Mouse (Mus musculus) ES-E14 (cell line): ENCODE results near the gene Arhgef18. TPM values are rescaled to one million over a fixed set of nuclear protein-coding genes. Genes with fewer than 3 reads are reported as not detected.

Experiments used
- DNase-seq: peaks from one replicate; pipeline ENCODE4 v3.0.0-alpha.2; 2013; ENCODE audit warnings: low read depth, low spot score
- H3K27ac ChIP-seq: 2 replicates; pipeline ENCODE4 v1.5.1; 2012; ENCODE audit warnings: low read depth, mild to moderate bottlenecking, low read length, moderate library complexity, mixed read lengths; ENCODE audit not compliant: poor library complexity, insufficient read depth, severe bottlenecking
- H3K36me3 ChIP-seq: 2 replicates; pipeline ENCODE4 v1.6.1; 2012; ENCODE audit warnings: mild to moderate bottlenecking, low read length, moderate library complexity, mixed read lengths; ENCODE audit not compliant: control insufficient read depth, poor library complexity, insufficient read depth, severe bottlenecking
- H3K4me1 ChIP-seq, 2 experiments: fragments of 150-350 bp in 1 of 2; sonication (generic) in 1 of 2; 2 replicates each; pipeline ENCODE4 v1.6.1; 2012; ENCODE audit warnings: low read length in 2 of 2, mild to moderate bottlenecking in 1 of 2, mixed read lengths in 1 of 2; ENCODE audit not compliant: control insufficient read depth in 2 of 2, insufficient read depth in 2 of 2, poor library complexity in 1 of 2
- H3K4me3 ChIP-seq, 2 experiments: fragments of 150-350 bp in 1 of 2; sonication (generic) in 1 of 2; 2 replicates each; pipeline ENCODE4 v1.5.1; 2012; ENCODE audit warnings: low read length in 2 of 2, low read depth in 1 of 2, mild to moderate bottlenecking in 1 of 2, mixed read lengths in 1 of 2; ENCODE audit not compliant: insufficient read depth in 1 of 2, poor library complexity in 1 of 2, severe bottlenecking in 1 of 2
- H3K9ac ChIP-seq: 2 replicates; pipeline ENCODE4 v1.6.1; 2012; ENCODE audit warnings: low read depth, mild to moderate bottlenecking, low read length, mixed read lengths; ENCODE audit not compliant: poor library complexity, insufficient read depth, severe bottlenecking
- H3K9me3 ChIP-seq: fragments of 150-350 bp; sonication (generic); 2 replicates; pipeline ENCODE4 v1.6.1; 2012; ENCODE audit warnings: low read depth, mild to moderate bottlenecking, low read length; ENCODE audit not compliant: control insufficient read depth, insufficient read depth
- CHD2 ChIP-seq: IDR thresholded peaks from 2 replicates; pipeline ENCODE4 v1.6.1; 2014; ENCODE audit warnings: mild to moderate bottlenecking, low read depth, low read length, inconsistent platforms
- HCFC1 ChIP-seq: IDR thresholded peaks from 2 replicates; pipeline ENCODE4 v1.6.1; 2012; ENCODE audit warnings: low read length, inconsistent platforms, borderline replicate concordance; ENCODE audit not compliant: insufficient read depth
- MAFK ChIP-seq: IDR thresholded peaks from 2 replicates; pipeline ENCODE4 v1.6.1; 2014; ENCODE audit warnings: mild to moderate bottlenecking, low read depth, low read length, inconsistent platforms; ENCODE audit not compliant: insufficient read depth
- ZC3H11A ChIP-seq: IDR thresholded peaks from 2 replicates; pipeline ENCODE4 v1.6.1; 2012; ENCODE audit warnings: low read depth, mild to moderate bottlenecking, inconsistent platforms, low read length, borderline replicate concordance
- ZNF384 ChIP-seq: IDR thresholded peaks from 2 replicates; pipeline ENCODE4 v1.6.1; 2012; ENCODE audit warnings: low read depth, low read length, inconsistent platforms
- in situ Hi-C, 2 experiments: fragments of 600-800 bp; cut with MboI; formaldehyde crosslinking; loops; one replicate each; pipeline ENCODE4 v1.15.1; 2025; ENCODE audit warnings: low sequenced_read_pairs in 2 of 2, inconsistent platforms in 1 of 2; ENCODE audit not compliant: unreplicated experiment in 2 of 2
- total RNA-seq: library from RNA; depleted of rRNA; stranded (reverse); fragments of 300-350 nt; gene quantifications from 2 replicates; pipeline ENCODE4 v1.2.3, GENCODE M21; 2012

The Arhgef18 gene
- total RNA-seq, 1 experiment = 34.7 TPM

DNA sequence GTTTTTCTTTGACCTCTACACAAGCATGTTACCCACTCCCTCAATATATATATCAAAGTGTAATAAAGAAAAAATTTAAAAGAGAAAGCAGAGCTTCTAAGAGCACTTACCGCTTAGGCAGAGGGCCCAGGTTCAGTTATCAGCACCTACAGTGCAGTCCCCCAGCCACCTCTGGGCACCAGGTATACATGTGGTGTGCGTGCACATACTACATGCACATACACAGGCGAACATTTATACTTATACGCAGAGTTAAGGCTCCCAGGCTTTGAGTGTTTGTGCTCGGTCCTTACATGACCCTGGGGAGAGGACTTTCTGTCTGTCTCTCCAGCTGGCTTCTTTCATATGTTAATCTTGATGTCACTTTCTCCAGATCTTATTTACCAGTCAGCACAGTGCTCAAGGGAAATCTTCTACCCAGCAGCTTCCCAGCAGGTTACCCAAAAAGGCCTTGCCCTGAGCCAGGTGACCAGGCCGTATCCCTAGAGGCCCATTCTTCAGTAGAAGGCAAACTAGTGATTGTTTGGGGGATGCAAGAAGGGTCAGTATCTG lies 21.9 kb downstream of the Arhgef18 start:
- Histone ChIP-seq H3K27ac (no peak overlapping the region), H3K9ac (no peak overlapping the region), H3K9me3 (no peaks in the 10 kb centered on the region), H3K36me3 (no peaks in the 10 kb centered on the region; the same call in 1 of the 2 replicates), H3K4me1 (peaks cover 28 to 42% of the 10 kb centered on the region in 2 experiments), H3K4me3 (no peak overlapping the region)
- in situ Hi-C loops = no loop called here
- 0 out of 2 replicates have a peak, but pooled peaks have one; percentile 17 for TF ChIP-seq MAFK
- no peak for TF ChIP-seq CHD2
- no peak for DNase-seq

DNA sequence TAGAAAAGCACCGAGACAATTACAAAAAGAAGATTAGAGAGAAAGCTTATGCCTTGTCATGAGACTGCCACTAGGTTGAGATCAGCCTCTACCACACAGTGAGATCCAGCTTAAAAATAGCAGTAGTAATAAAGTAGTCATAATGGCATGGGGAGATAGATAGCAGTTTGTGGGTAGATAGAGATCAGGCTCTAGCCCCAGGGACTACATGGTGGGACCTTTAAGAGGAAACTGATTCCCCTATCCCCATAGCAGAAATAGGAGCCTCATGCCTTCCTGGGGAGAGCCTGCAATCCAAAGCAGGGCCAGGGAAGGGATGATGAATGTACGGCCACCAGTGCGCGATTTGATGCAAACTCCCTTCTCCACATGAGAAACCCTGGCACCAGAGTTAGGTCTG lies 22.5 kb downstream of the Arhgef18 start:
- Histone ChIP-seq H3K4me1 (peaks cover 28 to 47% of the 10 kb centered on the region in 2 experiments), H3K27ac (no peak overlapping the region), H3K36me3 (peaks cover 3% of the 10 kb centered on the region; the same call in 1 of the 2 replicates), H3K9ac (no peak overlapping the region), H3K9me3 (no peaks in the 10 kb centered on the region), H3K4me3 (no peak overlapping the region)
- TF ChIP-seq HCFC1 (no peak), CHD2 (no peak), ZNF384 (no peak), ZC3H11A (no peak), MAFK (no peak)
- in situ Hi-C loops = no loop called here
- no peak for DNase-seq

DNA sequence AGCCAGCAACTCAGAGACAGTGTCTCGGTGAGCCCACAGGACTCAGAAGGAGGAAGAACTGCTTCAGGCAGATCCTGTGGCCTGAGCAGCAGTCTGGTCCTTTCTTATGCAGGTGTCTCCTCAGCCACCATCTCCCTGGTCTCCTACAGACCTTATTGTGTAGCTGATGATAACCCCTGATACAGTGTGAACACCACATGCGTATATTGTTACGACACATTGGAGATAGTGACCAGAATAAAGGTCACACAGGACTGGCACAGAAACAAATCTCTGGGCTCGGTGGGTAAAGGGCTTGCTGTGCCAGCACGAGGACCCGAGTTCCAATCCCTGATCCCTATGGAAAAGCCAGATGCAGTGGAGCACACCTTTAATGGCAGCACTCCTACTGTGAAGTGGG lies 22.9 kb downstream of the Arhgef18 start:
- in situ Hi-C loops = no loop called here
- Histone ChIP-seq H3K27ac (no peak overlapping the region), H3K4me3 (no peak overlapping the region), H3K4me1 (peaks cover 28 to 46% of the 10 kb centered on the region in 2 experiments), H3K9me3 (no peaks in the 10 kb centered on the region), H3K36me3 (peaks cover 4% of the 10 kb centered on the region; the same call in 1 of the 2 replicates), H3K9ac (no peak overlapping the region)
- no peak for TF ChIP-seq ZC3H11A
- TF ChIP-seq ZNF384 = no peak
- no peak for TF ChIP-seq HCFC1
- no peak for TF ChIP-seq CHD2
- no peak for TF ChIP-seq MAFK
- no peak for DNase-seq

DNA sequence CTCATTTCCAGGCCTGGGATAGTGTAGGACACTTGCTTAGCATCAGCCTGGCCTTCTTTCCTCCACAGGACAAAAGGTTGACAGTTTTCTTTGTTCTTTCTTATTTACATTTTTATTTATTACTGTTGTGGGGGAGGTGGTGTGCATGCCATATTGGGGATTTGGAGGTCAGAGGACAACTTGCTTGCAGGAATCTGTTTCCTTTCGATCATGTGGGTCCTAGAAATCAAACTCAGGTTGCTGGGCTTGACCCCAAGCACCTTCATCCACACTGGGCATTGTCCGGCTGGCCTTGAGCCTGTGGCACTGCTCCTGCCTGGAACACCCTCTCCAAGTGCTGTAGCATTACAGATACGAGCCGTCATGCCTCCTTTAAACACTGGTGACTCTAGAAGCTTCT lies 24.0 kb downstream of the Arhgef18 start:
- H3K27ac ChIP-seq = peak overlapping the region; percentile 74
- H3K4me1 ChIP-seq = peaks cover 28 to 42% of the 10 kb centered on the region in 2 experiments
- in situ Hi-C loops = no loop called here

GRCm38 (mm10) chr8:3417455-3417854 lies 24.6 kb downstream of the Arhgef18 start:
- DNase-seq = no peak
- TF ChIP-seq ZNF384 (no peak), HCFC1 (no peak), ZC3H11A (no peak), CHD2 (no peak), MAFK (no peak)
- Histone ChIP-seq H3K9me3 (no peaks in the 10 kb centered on the region), H3K36me3 (peaks cover 7% of the 10 kb centered on the region; the same call in 1 of the 2 replicates), H3K4me3 (peak overlapping the region; percentile 6 to 31; a peak in 3 of 4 replicates), H3K27ac (peak overlapping the region; percentile 74; the same call in 1 of the 2 replicates), H3K4me1 (peaks cover 27 to 40% of the 10 kb centered on the region in 2 experiments), H3K9ac (peak overlapping the region; percentile 32; the same call in 1 of the 2 replicates)
- in situ Hi-C loops = no loop called here

More for the DNA sequence above, 24.0 kb downstream of the Arhgef18 start:
- H3K4me3 ChIP-seq = peak overlapping the region; percentile 6 to 31
- peaks cover 7% of the 10 kb centered on the region; the same call in 1 of the 2 replicates for H3K36me3 ChIP-seq
- no peak for DNase-seq
- H3K9me3 ChIP-seq = no peaks in the 10 kb centered on the region
- 0 out of 2 replicates have a peak overlapping the region, but pooled peaks have one; percentile 34 for H3K9ac ChIP-seq
- TF ChIP-seq CHD2 = 0 out of 2 replicates have a peak, but pooled peaks have one; percentile 34
- no peak for TF ChIP-seq MAFK
